In the genomic region with DNA sequence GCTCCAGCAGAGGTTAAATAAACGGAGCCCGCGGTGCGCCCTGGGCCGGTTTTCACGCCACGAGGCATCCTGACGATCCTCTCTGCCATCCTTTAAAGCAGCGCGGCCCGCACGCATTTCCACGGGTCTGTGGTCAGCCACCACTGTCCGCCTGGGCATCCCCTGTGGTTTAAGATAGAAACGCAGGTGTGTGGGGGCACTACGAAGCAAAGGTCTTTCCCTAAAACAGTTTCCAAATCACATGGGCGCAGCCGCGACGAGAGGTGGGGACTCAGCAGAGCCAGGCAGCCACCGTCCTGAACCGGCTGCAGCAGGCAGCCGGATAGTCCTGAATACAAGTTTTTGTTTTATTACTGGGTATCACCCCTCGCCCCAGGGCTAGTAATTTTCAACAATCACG, we compare ENCODE assay signal across 10 mouse cellular contexts.
DNase-seq lines count a peak whose midpoint lies in the region; ATAC-seq and TF ChIP-seq lines count a peak whose summit lies in the region.
"Had no signal": no experiment of that assay in that cellular context is flagged by ENCODE, and none has a peak within 500 bp of the region (broad histone marks: within the 10 kb centered on the region; RNA-seq: fewer than 3 reads in every experiment).

No protein-coding gene starts in this region.

- peak; percentile 54 for DNase-seq in embryo, embryonic 10 days (ENCODE audit: low spot score)
- no peak for DNase-seq in embryo, embryonic 9.5 days (ENCODE audit: extremely low spot score)
- DNase-seq in lung, postnatal 0 days (ENCODE audit: low spot score) = no peak
- no peak for DNase-seq in lung, postnatal 10 days
- peak; percentile 94 for DNase-seq in midbrain, embryonic 11.5 days (ENCODE audit: low spot score, missing footprints)
- DNase-seq in adrenal gland, adult 18-20 months (ENCODE audit: low spot score in 2 of 2) = no peak
- no peak for DNase-seq in thymus, postnatal 0 days (ENCODE audit: low spot score)
- no peak for DNase-seq in left cerebral cortex, adult 11 months (ENCODE audit: low spot score)
- DNase-seq: kidney, adult 9 months had no signal

- no peaks in the 10 kb centered on the region for H3K9me3 ChIP-seq in lung, postnatal 0 days (ENCODE audit: low read length)
- H3K9me3 ChIP-seq in midbrain, embryonic 11.5 days (ENCODE audit: control insufficient read depth, low read length) = no peaks in the 10 kb centered on the region

- ATAC-seq in lung, postnatal 0 days = no peak
- no peak for ATAC-seq in midbrain, embryonic 11.5 days (ENCODE audit: low FRiP score)

- 0 out of 2 replicates have a peak, but pooled peaks cover 18% of the 10 kb centered on the region for H3K27me3 ChIP-seq in lung, postnatal 0 days (replicated peaks; ENCODE audit: insufficient read depth, low read length)
- H3K27me3 ChIP-seq in midbrain, embryonic 11.5 days (ENCODE audit: control insufficient read depth, insufficient read depth, low read length) = peaks cover 73% of the 10 kb centered on the region

- peak overlapping the region; percentile 75 for H3K27ac ChIP-seq in lung, postnatal 0 days (ENCODE audit: low read length)
- no peak overlapping the region for H3K27ac ChIP-seq in midbrain, embryonic 11.5 days (ENCODE audit: low read depth, low read length)

- H3K36me3 ChIP-seq in lung, postnatal 0 days (ENCODE audit: insufficient read depth, low read length) = no peaks in the 10 kb centered on the region
- H3K36me3 ChIP-seq in midbrain, embryonic 11.5 days (ENCODE audit: control insufficient read depth, insufficient read depth, low read length) = no peaks in the 10 kb centered on the region; the same call in 1 of the 2 replicates

- no peak for TF ChIP-seq CTCF in lung, postnatal 0 days (IDR thresholded peaks at IDR 0.05)

- peak overlapping the region; percentile 15; the same call in 1 of the 2 replicates for H3K4me3 ChIP-seq in lung, postnatal 0 days (ENCODE audit: low read depth, low read length)
- H3K4me3 ChIP-seq in midbrain, embryonic 11.5 days (ENCODE audit: low read depth, low read length) = no peak overlapping the region
- H3K4me3 ChIP-seq: myocyte had no signal

- peak overlapping the region; percentile 41 for H3K4me2 ChIP-seq in lung, postnatal 0 days (replicated peaks; ENCODE audit: low read depth, low read length)
- no peak overlapping the region for H3K4me2 ChIP-seq in midbrain, embryonic 11.5 days

- TF ChIP-seq EP300 in lung, postnatal 0 days (IDR thresholded peaks at IDR 0.05) = no peak

- WGBS in lung, postnatal 0 days = 21% methylated on average over 25 of the region's 25 CpGs
- WGBS in midbrain, embryonic 11.5 days = 2% methylated on average over 25 of the region's 25 CpGs

- H3K4me1 ChIP-seq in lung, postnatal 0 days (ENCODE audit: insufficient read depth, low read depth, low read length) = no peaks in the 10 kb centered on the region
- H3K4me1 ChIP-seq in midbrain, embryonic 11.5 days (ENCODE audit: control insufficient read depth, insufficient read depth, low read length) = peaks cover 2% of the 10 kb centered on the region; the same call in 1 of the 2 replicates

- H3K9ac ChIP-seq in lung, postnatal 0 days (replicated peaks; ENCODE audit: low read depth) = no peak overlapping the region
- H3K9ac ChIP-seq in midbrain, embryonic 11.5 days (ENCODE audit: low read length) = no peak overlapping the region

Comparison
In these comparisons a context has a peak if more than half of its experiments do, and no peak if none do; other contexts are left out.
1. DNase-seq: peak in embryo, embryonic 10 days (single experiment) and midbrain, embryonic 11.5 days (single experiment); none in embryo, embryonic 9.5 days (single experiment), lung, postnatal 0 days (single experiment), lung, postnatal 10 days (single experiment), adrenal gland, adult 18-20 months (0 of 2), thymus, postnatal 0 days (single experiment) and left cerebral cortex, adult 11 months (single experiment).